Mouse (Mus musculus) E14TG2a.4 (cell line): ENCODE results near the gene Plekhm2.

Experiments used
- CTCF ChIP-seq: conservative IDR thresholded peaks from 2 replicates; pipeline ENCODE4 v1.5.1; 2014; ENCODE audit warnings: low read length
- NANOG ChIP-seq: IDR thresholded peaks from 2 replicates; pipeline ENCODE4 v1.6.1; 2014; ENCODE audit warnings: borderline replicate concordance, low read length, mixed read lengths

DNA sequence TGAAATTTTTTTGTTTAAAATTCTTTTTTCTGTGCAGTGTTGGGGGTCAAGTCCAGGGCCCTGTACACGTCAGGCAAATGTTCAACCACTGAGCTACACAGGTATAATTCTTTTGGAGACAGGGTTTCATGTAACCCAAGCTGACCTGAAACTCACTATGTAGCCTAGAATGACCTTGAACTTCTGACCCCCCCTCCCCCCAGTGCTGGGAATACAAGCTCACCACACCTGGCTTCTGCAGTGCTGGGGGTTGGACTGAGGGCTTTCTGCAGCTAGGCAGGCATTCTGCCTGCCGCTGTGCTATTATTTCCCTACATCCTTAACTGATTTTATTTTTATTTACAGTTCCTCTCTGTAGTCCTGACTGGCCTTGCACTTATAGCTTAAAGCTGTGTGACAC, 14.3 kb upstream of the Plekhm2 start:
- TF ChIP-seq CTCF: no peak
- TF ChIP-seq NANOG: no peak
